Mouse (Mus musculus): ENCODE data around the gene Olfr1195. TPM values are rescaled to one million over a fixed set of nuclear protein-coding genes. Genes with fewer than 3 reads are reported as not detected.

Gene Olfr1195
- not detected for polyA plus RNA-seq (2014; fragmentation: Illumina TruSeq; extraction: RNeasy Lipid Tissue Mini Kit (QIAGEN cat#74804); ENCODE audit: low read depth, low replicate concordance)

DNA sequence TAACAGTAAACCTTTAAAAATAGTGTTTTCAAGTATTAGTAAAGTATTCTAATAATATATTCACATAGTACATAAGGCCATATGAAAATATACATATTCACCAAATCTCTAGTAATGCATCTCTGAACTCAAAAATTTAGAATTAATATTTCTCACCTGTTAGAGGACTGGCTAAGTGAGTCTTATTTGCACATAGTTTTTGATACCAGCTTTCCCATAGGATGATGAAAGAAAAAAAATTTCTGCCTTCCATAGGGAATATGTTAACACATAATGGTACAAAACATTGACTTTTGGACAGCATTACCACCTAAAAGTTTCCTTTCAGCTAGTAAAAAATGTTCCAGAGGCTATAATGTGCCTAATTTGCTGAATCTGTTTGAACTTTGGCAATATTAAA lies at the start of gene Olfr1195:
Gene Olfr1195 (minus strand): TSS at position 101 of the 400 bp plus-strand sequence.

DNA sequence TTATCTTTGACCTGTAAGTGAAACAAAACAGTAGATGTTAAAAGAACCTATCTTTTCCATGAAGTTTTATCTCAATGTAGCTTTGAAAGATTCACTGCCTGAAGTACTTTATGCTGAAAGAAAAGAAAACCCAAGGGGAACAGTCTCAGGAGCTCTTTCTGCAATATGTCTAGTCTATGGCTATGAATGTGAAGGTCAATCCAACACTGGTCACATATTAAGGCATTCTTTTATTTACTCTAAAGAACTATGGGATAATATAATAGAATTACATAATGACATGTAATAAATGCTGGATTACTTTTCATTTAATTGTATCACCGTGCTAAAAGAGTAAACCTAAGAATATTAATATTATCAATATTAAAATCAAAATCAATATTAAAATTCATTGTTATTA lies 43.3 kb upstream of the Olfr1195 start, which contains the start of gene Olfr1197:
Gene Olfr1197 (minus strand): TSS at position 101 of the 400 bp plus-strand sequence.

DNA sequence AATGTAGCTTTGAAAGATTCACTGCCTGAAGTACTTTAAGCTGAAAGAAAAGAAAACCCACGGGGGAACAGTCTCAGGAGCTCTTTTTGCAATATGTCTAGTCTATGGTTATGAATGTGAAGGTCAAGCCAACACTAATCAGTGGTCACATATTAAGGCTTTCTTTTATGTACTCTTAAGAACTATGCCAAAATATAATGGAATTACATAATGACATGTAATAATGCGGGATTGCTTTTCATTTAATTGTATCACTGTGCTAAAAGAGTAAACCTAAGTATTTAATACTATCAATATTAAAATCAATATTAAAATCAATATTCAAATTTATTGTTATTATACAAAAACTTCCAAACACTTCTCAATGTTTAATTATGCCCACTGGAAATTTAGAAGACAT lies 15.5 kb upstream of the Olfr1195 start, which contains the start of gene Olfr1196:
Gene Olfr1196 (minus strand): TSS at position 101 of the 400 bp plus-strand sequence.

DNA sequence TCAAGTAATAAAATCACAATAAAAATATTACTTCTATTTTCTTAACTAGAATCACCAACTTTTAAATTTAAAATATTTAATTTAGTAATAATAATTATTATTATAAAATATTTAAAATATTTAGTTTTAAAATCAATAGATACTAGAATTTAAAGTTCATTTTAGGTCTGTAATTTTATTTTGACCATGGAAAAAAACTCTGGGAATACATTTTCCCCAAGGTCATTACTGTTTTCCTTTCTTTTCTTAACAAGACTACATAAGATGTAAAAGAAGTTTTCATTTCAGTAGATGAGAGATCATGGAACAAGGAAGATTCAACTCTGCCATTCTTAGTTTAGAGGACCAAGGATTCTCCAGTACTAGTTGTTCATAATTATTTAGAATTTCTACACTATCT lies 13.7 kb downstream of the Olfr1195 start, which contains the start of gene Olfr1193:
Gene Olfr1193 (plus strand): TSS at position 301 of the 400 bp plus-strand sequence.

DNA sequence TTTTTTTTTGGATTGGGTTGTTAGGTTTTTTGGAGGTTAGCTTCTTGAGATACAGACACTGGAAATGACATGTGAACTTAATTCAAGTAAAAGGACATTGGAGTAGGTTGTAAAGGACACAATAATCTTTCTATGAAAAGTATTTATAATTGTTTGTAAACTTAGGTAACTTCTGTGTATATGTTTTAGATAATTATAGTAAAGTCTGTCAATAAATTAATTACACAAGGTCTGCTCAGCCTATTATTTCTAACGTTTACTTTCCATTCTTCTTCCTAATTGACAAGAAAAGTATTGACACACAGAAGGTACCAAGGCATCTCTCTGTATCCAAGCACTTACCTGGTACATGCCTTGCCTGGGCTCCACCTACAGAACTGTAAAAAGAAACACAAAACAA lies 40.8 kb downstream of the Olfr1195 start, which contains the start of gene Olfr1192-ps1:
Gene Olfr1192-ps1 (plus strand): TSS at position 301 of the 400 bp plus-strand sequence.

DNA sequence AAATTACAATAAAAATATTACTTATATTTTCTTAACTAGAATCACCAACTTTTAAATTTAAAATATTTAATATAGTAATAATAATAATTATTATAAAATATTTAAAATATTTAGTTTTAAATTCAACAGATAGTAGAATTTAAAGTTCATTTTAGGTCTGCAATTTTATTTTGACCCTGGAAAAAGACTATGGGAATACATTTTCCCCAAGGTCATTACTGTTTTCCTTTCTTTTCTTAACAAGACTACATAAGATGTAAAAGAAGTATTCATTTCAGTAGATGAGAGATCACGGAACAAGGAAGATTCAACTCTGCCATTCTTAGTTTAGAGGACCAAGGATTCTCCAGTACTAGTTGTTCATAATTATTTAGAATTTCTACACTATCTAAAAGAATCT lies 48.7 kb downstream of the Olfr1195 start, which contains the start of gene Olfr1191-ps1:
Gene Olfr1191-ps1 (plus strand): TSS at position 301 of the 400 bp plus-strand sequence.

Other genes starting within 250 kb of the Olfr1195 start
- not detected for gene Gm13757, start 240.1 kb downstream of the Olfr1195 start, polyA plus RNA-seq (2014; fragmentation: Illumina TruSeq; extraction: RNeasy Lipid Tissue Mini Kit (QIAGEN cat#74804); ENCODE audit: low read depth, low replicate concordance)
- gene Olfr1183, start 234.3 kb downstream of the Olfr1195 start, polyA plus RNA-seq (2014; fragmentation: Illumina TruSeq; extraction: RNeasy Lipid Tissue Mini Kit (QIAGEN cat#74804); ENCODE audit: low read depth, low replicate concordance) = not detected
- gene Olfr1184, start 205.6 kb downstream of the Olfr1195 start, polyA plus RNA-seq (2014; fragmentation: Illumina TruSeq; extraction: RNeasy Lipid Tissue Mini Kit (QIAGEN cat#74804); ENCODE audit: low read depth, low replicate concordance) = not detected
- not detected for gene Olfr1185-ps1, start 195.9 kb downstream of the Olfr1195 start, polyA plus RNA-seq (2014; fragmentation: Illumina TruSeq; extraction: RNeasy Lipid Tissue Mini Kit (QIAGEN cat#74804); ENCODE audit: low read depth, low replicate concordance)
- not detected for gene Olfr1186, start 170.6 kb downstream of the Olfr1195 start, polyA plus RNA-seq (2014; fragmentation: Illumina TruSeq; extraction: RNeasy Lipid Tissue Mini Kit (QIAGEN cat#74804); ENCODE audit: low read depth, low replicate concordance)
- gene Olfr1188, start 132.3 kb downstream of the Olfr1195 start, polyA plus RNA-seq (2014; fragmentation: Illumina TruSeq; extraction: RNeasy Lipid Tissue Mini Kit (QIAGEN cat#74804); ENCODE audit: low read depth, low replicate concordance) = not detected
- gene Olfr1189, start 102.7 kb downstream of the Olfr1195 start, polyA plus RNA-seq (2014; fragmentation: Illumina TruSeq; extraction: RNeasy Lipid Tissue Mini Kit (QIAGEN cat#74804); ENCODE audit: low read depth, low replicate concordance) = not detected
- gene Olfr1191-ps1, start 48.6 kb downstream of the Olfr1195 start, polyA plus RNA-seq (2014; fragmentation: Illumina TruSeq; extraction: RNeasy Lipid Tissue Mini Kit (QIAGEN cat#74804); ENCODE audit: low read depth, low replicate concordance) = not detected
- not detected for gene Olfr1192-ps1, start 40.7 kb downstream of the Olfr1195 start, polyA plus RNA-seq (2014; fragmentation: Illumina TruSeq; extraction: RNeasy Lipid Tissue Mini Kit (QIAGEN cat#74804); ENCODE audit: low read depth, low replicate concordance)
- not detected for gene Olfr1193, start 13.6 kb downstream of the Olfr1195 start, polyA plus RNA-seq (2014; fragmentation: Illumina TruSeq; extraction: RNeasy Lipid Tissue Mini Kit (QIAGEN cat#74804); ENCODE audit: low read depth, low replicate concordance)
- gene Olfr1196, start 15.4 kb upstream of the Olfr1195 start, polyA plus RNA-seq (2014; fragmentation: Illumina TruSeq; extraction: RNeasy Lipid Tissue Mini Kit (QIAGEN cat#74804); ENCODE audit: low read depth, low replicate concordance) = not detected
- not detected for gene Olfr1197, start 43.2 kb upstream of the Olfr1195 start, polyA plus RNA-seq (2014; fragmentation: Illumina TruSeq; extraction: RNeasy Lipid Tissue Mini Kit (QIAGEN cat#74804); ENCODE audit: low read depth, low replicate concordance)
- not detected for gene Olfr1198, start 62.2 kb upstream of the Olfr1195 start, polyA plus RNA-seq (2014; fragmentation: Illumina TruSeq; extraction: RNeasy Lipid Tissue Mini Kit (QIAGEN cat#74804); ENCODE audit: low read depth, low replicate concordance)
- not detected for gene Olfr1199, start 71.3 kb upstream of the Olfr1195 start, polyA plus RNA-seq (2014; fragmentation: Illumina TruSeq; extraction: RNeasy Lipid Tissue Mini Kit (QIAGEN cat#74804); ENCODE audit: low read depth, low replicate concordance)
- not detected for gene Olfr1200, start 81.3 kb upstream of the Olfr1195 start, polyA plus RNA-seq (2014; fragmentation: Illumina TruSeq; extraction: RNeasy Lipid Tissue Mini Kit (QIAGEN cat#74804); ENCODE audit: low read depth, low replicate concordance)
- gene Olfr1201, start 103.8 kb upstream of the Olfr1195 start, polyA plus RNA-seq (2014; fragmentation: Illumina TruSeq; extraction: RNeasy Lipid Tissue Mini Kit (QIAGEN cat#74804); ENCODE audit: low read depth, low replicate concordance) = not detected
- not detected for gene Olfr1202, start 125.3 kb upstream of the Olfr1195 start, polyA plus RNA-seq (2014; fragmentation: Illumina TruSeq; extraction: RNeasy Lipid Tissue Mini Kit (QIAGEN cat#74804); ENCODE audit: low read depth, low replicate concordance)
- gene Olfr1205, start 140.6 kb upstream of the Olfr1195 start, polyA plus RNA-seq (2014; fragmentation: Illumina TruSeq; extraction: RNeasy Lipid Tissue Mini Kit (QIAGEN cat#74804); ENCODE audit: low read depth, low replicate concordance) = not detected
- gene Olfr1204, start 160.1 kb upstream of the Olfr1195 start, polyA plus RNA-seq (2014; fragmentation: Illumina TruSeq; extraction: RNeasy Lipid Tissue Mini Kit (QIAGEN cat#74804); ENCODE audit: low read depth, low replicate concordance) = not detected
- gene Olfr1206, start 174.0 kb upstream of the Olfr1195 start, polyA plus RNA-seq (2014; fragmentation: Illumina TruSeq; extraction: RNeasy Lipid Tissue Mini Kit (QIAGEN cat#74804); ENCODE audit: low read depth, low replicate concordance) = not detected
- gene Olfr1208, start 213.1 kb upstream of the Olfr1195 start, polyA plus RNA-seq (2014; fragmentation: Illumina TruSeq; extraction: RNeasy Lipid Tissue Mini Kit (QIAGEN cat#74804); ENCODE audit: low read depth, low replicate concordance) = not detected
- gene Olfr1209, start 226.0 kb upstream of the Olfr1195 start, polyA plus RNA-seq (2014; fragmentation: Illumina TruSeq; extraction: RNeasy Lipid Tissue Mini Kit (QIAGEN cat#74804); ENCODE audit: low read depth, low replicate concordance) = not detected
- gene Olfr1211, start 248.9 kb upstream of the Olfr1195 start, polyA plus RNA-seq (2014; fragmentation: Illumina TruSeq; extraction: RNeasy Lipid Tissue Mini Kit (QIAGEN cat#74804); ENCODE audit: low read depth, low replicate concordance) = not detected

Data from heart, adult 10 weeks (tissue).